Mouse (Mus musculus): ENCODE measurements around the gene Pkp3.
A peak's percentile ranks its signal among the peaks of the same experiment; 100 is the strongest.

DNA sequence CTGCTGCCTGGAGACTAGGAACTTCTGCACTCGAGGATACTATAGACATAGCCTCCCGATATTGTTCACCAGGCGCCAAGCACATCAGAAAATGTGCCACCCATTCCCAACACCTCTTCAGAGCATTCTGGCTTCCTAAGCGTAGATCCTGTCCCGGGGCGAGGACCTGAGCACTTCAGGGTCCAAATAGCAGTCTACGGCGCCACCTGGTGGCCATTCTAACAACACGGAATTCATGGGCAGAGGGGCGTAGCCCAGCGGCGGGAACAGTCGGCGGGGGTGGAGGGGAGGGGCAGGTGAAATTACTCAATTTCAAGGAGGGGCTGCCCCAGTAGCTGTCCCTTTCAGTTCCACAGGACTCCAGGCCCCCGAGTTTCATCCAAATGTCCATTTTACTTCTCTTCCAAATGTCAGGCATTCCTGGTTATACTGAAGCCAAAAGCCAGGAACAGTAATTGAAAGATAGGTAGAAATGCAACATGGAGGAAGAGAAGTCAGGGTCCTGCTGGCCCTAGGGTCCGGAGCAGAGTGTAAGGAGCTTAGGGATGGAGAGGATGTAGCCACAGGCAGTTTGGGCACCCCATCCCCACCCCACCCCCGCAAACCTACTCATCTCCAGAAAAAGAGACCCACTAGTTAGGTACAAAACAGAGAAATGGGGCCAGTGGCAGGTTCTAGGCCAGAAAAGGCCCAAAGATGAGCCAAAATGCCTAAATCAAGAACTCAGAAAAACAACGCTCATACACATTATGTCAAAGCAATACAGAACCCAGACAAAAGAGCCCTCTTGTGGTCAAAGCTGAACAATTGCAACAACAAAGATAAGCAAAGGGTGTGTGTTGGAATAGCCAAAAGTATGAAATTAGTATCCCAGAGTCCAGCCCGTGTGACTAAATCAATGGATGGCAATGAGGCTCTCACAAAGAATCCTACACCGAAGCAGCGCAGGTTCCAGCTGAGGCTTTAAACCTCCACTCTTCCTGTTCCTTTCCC is 29.5 kb upstream of the Pkp3 start:
- TF ChIP-seq CTCF (IDR thresholded peaks at IDR 0.05; ENCODE audit: low read depth, low read length) = peak; percentile 86
- TF ChIP-seq POLR2A (IDR thresholded peaks at IDR 0.05; ENCODE audit: insufficient read depth, low read length) = no peak
